ENCODE assay signal across 8 mouse cellular contexts in the genomic region with DNA sequence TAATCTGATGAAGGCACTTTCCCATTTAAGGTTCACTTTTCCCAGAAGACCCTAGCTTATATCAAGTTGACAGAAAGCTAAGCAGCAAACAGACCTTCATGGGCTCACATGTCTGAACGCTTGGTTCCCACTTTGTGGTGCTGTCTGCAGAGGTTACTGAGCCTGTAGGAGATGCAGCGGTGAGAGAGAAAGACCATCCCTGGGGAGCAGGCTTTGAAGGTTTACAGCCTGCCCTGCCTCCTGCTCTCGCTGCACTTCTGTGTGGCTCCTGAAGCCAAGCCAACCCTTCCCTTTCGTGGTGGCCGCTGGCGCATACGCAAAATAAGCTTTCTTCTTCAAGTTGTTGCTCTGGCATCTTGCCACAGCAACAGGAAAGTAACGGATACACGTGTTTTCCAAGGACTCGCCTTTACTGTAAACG. TPM values are rescaled to one million over a fixed set of nuclear protein-coding genes. Genes with fewer than 3 reads are reported as not detected.
DNase-seq lines count a peak whose midpoint lies in the region; ATAC-seq and TF ChIP-seq lines count a peak whose summit lies in the region.

A gene (plus strand): TSS at position 35 of the 421 bp plus-strand sequence.

- intact Hi-C loops in heart, adult 2 months (cut with DNase I), result no loop called here

- H3K79me2 ChIP-seq in heart, adult 2 months (replicated peaks; ENCODE audit: control insufficient read depth, insufficient read depth, low read length), result no peaks in the 10 kb centered on the region

- H3K27ac ChIP-seq in heart, adult 2 months, result peak within 1 kb of the TSS; percentile 5; the same call in 1 of the 2 replicates

- peaks cover 1% of the 10 kb centered on the region; the same call in 1 of the 2 replicates for H3K4me1 ChIP-seq in heart, adult 2 months (ENCODE audit: control insufficient read depth, insufficient read depth, low read length)
- peaks cover 7% of the 10 kb centered on the region for H3K4me1 ChIP-seq in lung, adult 2 months (ENCODE audit: control insufficient read depth, insufficient read depth, low read length)

- no peaks in the 10 kb centered on the region for H3K36me3 ChIP-seq in heart, adult 2 months (ENCODE audit: control insufficient read depth, insufficient read depth, low read length)

- 12% methylated on average over 11 of the region's 11 CpGs for WGBS in heart, adult 2 months
- WGBS in lung, adult 2 months, result 10% methylated on average over 11 of the region's 11 CpGs

- no peak for TF ChIP-seq CTCF in heart, adult 2 months (IDR thresholded peaks at IDR 0.05)
- no peak for TF ChIP-seq CTCF in lung, adult 2 months (IDR thresholded peaks at IDR 0.05; ENCODE audit: insufficient read depth, low read length)

- peak; percentile 42 for DNase-seq in ES-CJ7 (ENCODE audit: low read depth, low spot score)
- DNase-seq in adrenal gland, postnatal 25 days, result peak; percentile 45
- peak; percentile 35 to 39 for DNase-seq in heart, adult 2 months
- peak; percentile 69 for DNase-seq in kidney, adult 18-20 months
- DNase-seq in lung, adult 2 months, result peak; percentile 48
- peak; percentile 42 for DNase-seq in retina, postnatal 1 day
- no peak for DNase-seq in frontal cortex, postnatal 25 days (ENCODE audit: low spot score in 2 of 2)

- H3K27me3 ChIP-seq in heart, adult 2 months (ENCODE audit: control insufficient read depth, insufficient read depth, low read length), result no peaks in the 10 kb centered on the region

- peak within 1 kb of the TSS; percentile 18 for H3K4me3 ChIP-seq in heart, adult 2 months
- H3K4me3 ChIP-seq in lung, adult 2 months (replicated peaks; ENCODE audit: extremely low read depth, low read depth, low read length), result peak within 1 kb of the TSS; percentile 49

- no peak for ATAC-seq in frontal cortex, adult (ENCODE audit: low TSS enrichment)

- 0 out of 2 replicates have a peak within 1 kb of the TSS, but pooled peaks have one; percentile 0 for H3K9ac ChIP-seq in heart, adult 2 months (ENCODE audit: low read depth, low read length)

- TF ChIP-seq POLR2A in heart, adult 2 months (IDR thresholded peaks at IDR 0.05; ENCODE audit: insufficient read depth, low read depth, low read length), result no peak
- no peak for TF ChIP-seq POLR2A in lung, adult 2 months (IDR thresholded peaks at IDR 0.05; ENCODE audit: borderline replicate concordance, extremely low read depth, low read depth, low read length)

- TF ChIP-seq EP300 in heart, adult 2 months (IDR thresholded peaks at IDR 0.05; ENCODE audit: insufficient read depth, low read depth, low read length), result no peak

RNA-seq across cellular contexts. Expression of the gene that starts here (rescaled TPM):
- 1.4 and 2.5 TPM in 2 replicates for total RNA-seq in adrenal gland, postnatal 25 days (2021)
- not detected for total RNA-seq in heart, adult 2 months (2021)
- 0.31 and 0.61 TPM in 2 replicates for polyA plus RNA-seq in heart, adult 2 months (2012; rRNA removed)
- polyA plus RNA-seq in lung, adult 2 months (2012; rRNA removed), result 0.55 and 1.3 TPM in 2 replicates

Comparison
In these comparisons a context has a peak if more than half of its experiments do, and no peak if none do; other contexts are left out.
1. Peak in DNase-seq, H3K4me3 ChIP-seq, H3K27ac ChIP-seq and H3K9ac ChIP-seq in heart, adult 2 months; RNA of the gene not detected or under 1 TPM.
2. DNase-seq: peak in ES-CJ7 (single experiment), adrenal gland, postnatal 25 days (single experiment), kidney, adult 18-20 months (single experiment), lung, adult 2 months (single experiment) and retina, postnatal 1 day (single experiment); none in frontal cortex, postnatal 25 days (0 of 2).